Mouse (Mus musculus): ENCODE results near the gene Zswim3. TPM values are rescaled to one million over a fixed set of nuclear protein-coding genes. Genes with fewer than 3 reads are reported as not detected.

The Zswim3 gene
- 1 to 10 TPM; 8.2 to 8.6 TPM for total RNA-seq (2021)

DNA sequence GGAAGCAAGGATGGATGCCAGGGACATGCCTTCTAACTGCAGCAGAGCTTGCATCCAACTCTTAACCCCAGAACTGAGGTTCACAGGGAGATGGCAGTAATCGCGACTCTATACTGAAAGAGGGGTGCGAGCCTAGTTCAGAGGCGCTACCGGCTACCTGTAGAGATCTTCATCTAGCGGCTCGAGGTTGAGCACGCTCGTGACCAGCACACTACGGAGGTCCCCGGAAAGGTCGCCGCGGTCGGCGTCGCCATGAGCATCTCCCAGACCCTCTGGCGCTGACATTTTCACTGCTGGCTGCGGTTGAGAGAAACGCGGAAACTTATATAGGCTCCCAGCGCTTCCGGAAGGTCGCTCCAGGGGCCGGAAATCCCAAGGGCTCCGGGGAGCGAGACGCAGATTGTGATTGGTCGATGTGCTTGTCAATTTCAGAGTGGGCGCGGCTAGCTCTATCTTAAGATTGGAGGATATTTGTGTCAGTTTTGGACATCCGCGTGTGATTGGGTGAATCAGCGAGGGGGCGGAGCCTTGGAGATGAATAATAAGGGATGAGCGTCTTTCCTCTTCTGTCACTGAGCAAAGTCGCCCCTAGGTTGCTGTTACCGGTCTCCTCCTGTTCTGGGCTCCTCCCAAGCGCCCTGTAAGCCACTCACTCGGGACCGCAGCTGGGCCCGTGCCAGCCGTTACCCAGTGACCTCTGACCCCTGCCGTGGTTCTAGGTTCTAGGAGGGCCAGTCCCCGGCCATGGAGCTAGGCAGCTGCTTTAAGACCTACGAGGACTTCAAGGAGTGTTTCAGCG is at the start of gene Zswim3, which contains the start of gene Acot8:
Gene Zswim3 (plus strand): TSS at position 566 of the 799 bp plus-strand sequence.
Gene Acot8 (minus strand): TSS at position 350 of the 799 bp plus-strand sequence.
- DNase-seq: peak; percentile 97 to 99

DNA sequence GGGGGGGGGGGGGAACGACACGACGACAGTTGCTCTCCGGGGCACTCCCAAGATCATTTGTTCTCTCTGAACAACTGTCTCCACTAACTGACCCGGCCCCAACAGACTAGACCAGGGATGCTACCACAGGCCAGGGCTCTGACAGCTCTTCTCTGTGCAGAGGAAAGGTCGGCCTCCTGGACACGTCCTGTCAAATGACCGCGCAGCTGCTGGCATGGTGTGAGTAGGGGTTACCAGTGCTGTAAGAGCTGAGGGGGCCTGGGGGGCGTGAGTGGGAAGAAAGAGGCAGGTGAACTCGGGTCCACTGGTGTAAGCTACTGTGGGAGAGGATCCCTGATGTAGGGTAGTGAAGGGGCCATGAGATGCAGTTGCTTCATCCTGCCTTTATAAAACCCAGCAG is 47.1 kb upstream of the Zswim3 start:
- no peak for DNase-seq

DNA sequence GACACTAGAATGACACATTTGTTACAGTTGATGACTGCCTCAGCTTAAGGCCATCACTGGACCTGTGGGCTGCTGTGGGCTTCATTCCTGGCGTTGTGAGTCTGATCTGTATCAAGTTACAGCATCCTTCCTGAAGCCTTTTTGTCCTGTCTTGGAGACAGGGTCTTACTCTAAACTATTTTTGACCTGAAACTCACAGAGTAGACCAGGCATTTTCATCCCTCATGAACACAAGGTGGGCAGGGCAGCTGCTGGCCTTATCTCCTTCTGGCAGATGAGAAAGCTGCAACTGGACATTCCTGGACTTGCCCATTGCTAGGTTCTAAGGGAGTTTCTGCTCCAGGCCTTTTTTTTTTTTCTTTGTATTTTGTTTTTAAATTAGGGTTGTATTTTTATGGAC is 46.2 kb upstream of the Zswim3 start:
- no peak for DNase-seq

DNA sequence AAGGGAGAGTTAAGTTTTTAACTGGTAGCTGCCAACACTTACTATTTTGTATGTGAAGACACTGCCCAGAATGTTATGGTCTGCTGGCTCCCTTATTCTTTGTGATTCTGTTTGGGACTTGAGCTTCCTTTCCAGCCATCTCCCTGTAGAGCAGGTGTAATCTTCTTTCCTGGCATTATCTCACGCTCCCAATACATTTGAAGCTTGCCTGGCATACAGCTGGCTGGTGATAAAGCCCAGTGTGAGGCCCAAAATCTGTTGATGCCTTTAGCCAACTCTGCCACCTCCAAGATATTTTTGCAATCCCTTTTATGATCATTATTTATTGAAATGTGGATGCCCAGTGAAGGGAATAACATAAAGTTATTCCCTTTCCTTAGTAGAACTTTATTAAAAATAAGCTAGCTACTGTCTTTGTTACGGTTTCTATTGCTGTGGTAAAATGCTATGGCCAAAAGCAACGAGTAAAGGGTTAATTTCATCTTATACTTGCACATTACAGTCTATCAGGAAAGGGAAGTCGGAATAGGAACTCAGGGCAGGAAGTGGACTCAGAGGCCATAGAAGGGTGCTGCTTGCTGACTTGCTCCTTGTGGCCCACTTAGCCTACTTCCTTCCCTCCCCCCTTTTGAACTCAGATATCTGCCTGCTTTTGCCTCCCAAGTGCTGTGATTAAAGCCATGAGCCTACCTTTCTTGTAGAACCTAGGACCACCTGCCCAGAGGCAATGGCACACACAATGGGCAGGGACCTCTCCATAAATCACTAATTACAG is 44.7 kb upstream of the Zswim3 start:
- DNase-seq: no peak

DNA sequence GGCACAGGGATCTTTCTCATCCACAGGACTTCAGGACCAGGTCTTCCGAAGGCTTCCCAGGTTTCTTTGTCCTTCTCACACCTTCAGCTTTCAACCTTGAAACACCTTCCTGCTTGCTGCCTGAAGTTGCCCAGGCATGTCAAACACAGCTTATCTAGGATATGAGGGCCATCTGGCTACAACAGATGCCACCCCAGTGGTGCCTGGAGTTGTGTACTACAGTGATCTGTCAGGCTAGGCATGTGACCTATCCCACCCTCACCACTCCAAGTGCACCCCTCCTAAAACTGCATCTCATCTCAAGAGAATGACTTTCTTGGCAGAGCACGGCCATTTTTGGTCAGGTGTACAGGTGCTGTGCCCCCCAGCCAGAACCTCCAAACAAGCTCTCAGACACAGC is 43.4 kb upstream of the Zswim3 start:
- no peak for DNase-seq

DNA sequence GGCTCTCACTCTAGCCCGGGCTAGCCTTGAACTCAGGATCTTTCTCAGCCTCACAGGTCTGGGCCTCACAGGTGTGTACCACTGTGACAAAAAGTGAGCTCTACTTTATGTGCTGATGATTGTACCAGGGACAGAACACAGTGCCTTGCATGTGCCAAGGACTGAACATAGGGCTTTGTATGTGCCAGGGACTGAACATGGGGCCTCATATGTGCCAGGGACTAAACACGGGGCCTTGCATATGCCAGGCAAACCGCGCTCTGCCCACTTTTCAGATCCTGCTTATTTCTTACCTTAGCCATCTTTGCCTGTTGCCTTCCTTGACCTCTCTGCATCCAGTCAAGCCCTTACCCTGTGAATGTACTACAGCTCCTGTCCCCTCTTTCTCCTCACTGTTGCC is 42.9 kb upstream of the Zswim3 start:
- DNase-seq: no peak

DNA sequence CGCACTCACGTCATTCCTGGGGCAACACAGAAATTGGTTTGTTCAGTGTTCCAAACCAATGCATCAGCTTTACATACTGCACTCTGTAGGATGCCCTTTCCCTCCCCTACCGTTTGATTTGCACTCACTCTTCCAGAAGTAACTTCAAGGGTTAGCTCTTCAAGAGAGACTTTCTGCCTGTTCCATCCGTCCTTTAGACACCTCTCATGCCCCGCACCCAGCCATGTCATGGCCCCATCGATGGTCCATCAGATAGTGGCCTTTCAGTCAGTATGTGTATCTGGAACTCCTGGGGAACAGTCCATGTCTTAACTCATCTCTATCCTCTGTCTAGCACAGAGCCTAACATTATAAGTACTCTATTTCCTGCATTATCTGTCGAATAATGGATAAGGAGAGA is 42.3 kb upstream of the Zswim3 start:
- DNase-seq: no peak

DNA sequence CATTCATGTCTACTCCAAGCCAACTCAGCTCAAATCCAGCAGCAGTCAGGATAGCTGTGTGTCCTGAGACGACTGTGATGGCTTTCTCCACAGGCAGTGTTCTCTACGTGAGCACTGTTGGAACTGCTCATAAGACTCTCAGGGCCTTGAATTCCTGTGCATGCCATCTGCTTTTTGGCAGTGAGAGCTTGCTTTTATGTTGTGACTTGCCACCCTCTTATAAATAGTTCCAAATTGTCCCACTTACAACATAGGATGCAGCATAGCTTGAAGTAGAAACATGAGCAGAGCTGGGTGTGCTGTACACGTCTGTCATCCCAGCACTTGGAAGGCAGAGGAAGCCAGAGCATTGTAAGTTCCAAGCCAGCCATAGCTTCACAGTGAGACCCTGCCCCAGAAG is 39.1 kb upstream of the Zswim3 start:
- no peak for DNase-seq

DNA sequence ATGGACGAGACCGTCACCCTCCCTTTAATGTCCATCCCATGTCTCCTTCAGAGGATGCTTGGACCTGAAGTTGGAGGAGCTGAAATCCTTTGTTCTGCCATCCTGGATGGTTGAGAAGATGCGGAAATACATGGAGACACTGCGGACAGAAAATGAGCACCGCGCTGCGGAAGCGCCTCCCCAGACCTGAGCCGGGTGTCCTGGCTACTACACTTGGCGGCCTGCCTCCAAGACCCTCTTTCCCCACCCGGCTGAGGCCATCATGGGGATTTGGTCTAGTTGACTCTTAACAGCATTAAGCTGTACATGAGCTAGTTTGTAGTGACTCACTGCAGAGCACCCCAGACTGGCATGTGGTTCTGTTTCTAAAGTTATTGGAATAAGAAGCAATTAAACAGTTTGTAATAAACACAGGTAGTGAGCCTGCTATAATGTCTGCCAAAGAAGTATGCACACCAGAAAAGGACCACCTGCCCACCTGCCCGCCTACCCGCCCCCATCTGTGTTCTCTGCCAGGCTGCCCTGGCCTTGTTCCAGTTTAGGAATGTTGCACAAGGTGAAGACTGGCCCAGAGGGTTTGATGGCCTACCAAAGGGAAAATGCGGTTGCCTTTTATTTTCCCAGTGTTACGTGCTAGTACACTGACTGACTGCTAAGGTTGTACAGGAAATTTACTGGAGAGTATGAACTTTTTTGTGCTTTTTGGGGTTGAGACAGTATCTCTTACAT is 36.9 kb upstream of the Zswim3 start:
- DNase-seq: no peak

DNA sequence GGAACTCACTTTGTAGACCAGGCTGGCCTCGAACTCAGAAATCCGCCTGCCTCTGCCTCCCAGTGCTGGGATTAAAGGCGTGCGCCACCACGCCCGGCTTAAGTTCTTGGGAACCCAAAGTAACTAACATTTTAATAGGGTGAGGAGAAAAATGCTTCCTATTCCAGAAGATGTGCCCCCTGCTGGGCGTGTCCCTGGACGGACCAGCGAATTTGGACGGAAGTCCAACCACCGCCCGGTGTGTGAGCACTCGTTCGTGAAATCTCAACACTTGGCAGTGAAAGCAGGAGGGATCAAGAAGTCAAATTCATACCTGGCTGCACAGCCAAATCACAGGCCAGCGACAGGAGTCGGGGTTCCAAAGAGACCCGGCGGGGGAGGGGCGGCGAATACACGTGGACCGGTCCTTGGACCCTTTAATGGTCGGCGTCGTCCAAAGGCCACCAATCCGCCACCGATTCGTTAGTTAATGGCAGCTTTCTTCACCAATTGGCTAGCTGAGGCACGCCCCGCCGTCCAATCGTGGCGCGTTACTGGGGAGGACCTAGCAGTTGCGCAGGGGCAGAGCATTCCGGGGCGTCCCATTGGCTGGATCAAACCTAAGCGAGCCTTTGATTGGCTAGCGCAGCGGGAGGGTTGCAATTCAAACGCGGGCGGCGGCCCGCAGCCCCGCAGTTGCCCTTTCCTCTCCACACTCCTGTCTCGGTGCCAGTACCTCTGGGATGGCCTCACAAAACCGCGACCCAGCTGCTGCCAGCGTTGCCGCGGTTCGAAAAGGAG is 35.5 kb upstream of the Zswim3 start, which contains the start of gene Ube2c:
Gene Ube2c (plus strand): TSS at position 641 of the 780 bp plus-strand sequence.
- DNase-seq: peak; percentile 96 to 98

DNA sequence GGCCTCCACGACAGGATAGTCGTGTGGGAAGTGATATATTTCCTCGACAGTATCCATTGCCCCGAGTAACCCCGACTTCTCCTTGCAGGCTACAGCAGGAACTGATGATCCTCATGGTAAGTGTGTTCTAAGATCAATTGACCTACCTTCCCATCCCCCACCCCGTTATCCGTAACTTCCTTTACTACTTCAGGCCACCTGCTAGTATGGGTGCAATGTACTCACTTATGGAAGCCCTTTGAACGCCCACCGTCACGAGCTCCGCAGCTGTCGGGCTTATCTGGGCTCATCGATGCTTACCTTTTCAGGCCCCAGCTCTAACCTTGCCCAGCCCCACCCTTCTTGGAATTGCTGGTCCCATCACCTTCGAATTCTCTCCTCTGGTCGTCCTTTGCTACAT is 34.6 kb upstream of the Zswim3 start:
- DNase-seq: no peak

DNA sequence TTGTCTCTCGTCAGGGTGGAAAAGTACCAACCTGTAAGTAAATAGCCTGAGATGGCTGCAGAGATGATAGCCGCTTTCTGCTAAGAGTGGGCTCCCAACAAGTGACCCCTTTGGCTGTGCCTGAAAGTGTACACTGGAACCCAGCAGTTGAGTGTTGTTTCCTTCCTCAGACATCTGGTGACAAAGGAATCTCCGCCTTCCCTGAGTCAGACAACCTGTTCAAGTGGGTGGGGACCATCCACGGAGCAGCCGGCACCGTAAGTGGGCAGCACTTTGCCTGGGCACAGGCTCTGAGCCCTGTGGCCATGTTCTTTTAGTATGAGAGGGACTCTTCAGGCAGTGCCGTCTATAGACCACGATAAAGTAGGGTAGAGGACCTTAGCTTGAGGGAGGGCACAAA is 33.8 kb upstream of the Zswim3 start:
- DNase-seq: no peak

DNA sequence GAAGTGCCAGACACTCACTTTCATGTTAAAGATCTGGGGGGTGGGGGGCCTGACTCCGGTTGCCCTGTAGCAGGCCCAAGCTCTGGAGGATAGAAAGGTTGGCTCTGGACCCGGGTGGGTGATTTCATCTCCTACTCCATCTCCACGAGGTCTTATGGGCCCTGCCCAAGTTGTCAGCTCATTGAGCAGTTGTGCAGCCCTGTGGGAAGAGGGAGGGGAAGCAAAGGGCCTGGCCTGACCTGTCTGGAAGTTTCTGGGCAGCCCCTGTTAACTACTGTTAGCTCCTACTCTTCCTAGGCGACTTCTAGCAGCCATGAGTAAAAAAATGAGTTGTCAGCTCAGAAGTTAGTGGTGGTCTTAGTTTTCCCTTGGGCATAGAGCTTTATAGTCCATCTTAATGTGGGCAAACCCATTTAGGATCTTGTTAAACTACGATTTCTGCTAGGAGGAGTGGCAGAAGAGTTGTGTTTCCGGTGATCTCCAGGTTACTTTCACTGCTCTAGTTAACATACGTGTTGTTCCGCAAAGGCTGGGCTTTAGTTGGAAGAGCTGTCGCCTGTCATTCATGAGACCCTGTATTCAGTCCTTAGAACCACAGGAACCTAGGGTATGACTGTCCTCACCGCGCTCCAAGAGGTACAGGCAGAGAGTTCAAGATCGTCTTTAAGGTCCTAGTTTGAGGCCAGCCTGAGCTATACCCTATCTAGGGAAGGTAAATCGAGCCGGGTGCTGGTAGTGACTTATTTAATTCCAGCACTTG is 31.5 kb upstream of the Zswim3 start:
- no peak for DNase-seq

DNA sequence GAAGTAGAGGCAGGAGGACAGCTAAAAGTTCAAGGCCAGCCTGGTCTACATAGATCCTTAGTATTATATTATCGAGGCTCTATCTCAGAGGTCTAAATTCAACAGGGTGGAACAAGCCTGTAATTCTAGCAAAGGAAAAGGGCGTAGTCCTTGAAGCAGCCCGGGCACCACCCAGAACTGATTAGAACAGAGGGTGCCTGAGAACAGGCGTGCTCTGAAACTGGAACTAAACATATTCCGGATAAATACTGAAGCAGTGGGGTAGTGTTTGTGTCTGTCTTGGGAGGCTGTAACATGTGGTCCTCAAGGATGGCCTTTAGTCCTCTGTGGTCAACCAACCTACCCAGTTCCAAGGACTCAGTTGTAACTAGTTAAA is 30.9 kb upstream of the Zswim3 start:
- no peak for DNase-seq

DNA sequence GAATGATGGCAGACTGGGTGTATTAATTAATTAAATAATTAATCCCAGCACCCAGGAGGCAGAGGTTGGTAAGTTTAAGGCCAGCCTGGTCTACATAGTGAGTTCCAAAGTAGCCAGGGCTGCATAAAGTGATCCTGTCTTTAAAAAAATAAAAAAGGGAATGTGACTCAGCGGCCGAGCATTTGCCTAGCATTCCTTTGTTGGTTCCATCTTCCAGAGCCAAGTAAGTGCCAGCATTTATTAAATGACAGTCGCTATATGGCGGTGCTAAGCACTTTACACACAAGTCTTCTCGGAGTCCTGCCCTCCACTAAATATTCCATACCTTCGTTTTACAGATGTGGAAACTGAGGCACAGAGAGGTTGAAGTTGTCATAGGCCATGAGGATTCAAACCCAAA is 28.8 kb upstream of the Zswim3 start:
- no peak for DNase-seq

DNA sequence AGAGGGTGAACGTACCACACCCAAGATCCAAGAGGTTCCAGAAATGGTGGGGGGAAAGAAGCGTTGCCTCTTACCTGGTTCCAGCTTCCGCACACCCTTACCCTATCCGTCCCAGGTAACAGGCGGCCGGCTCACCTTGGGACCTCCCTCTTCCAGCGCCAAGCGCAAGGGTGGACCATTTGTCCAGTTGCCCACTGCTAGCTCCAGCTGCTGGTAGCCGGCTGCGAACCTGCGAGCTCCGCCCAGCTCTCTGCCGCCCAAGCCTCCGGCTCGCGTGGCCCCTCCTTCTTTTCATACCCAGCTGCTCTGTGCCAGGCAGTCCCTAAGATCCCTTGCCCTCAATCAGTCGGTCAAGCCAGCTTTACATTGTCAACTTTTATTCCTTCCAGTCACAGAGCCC is 28.1 kb upstream of the Zswim3 start:
- no peak for DNase-seq

DNA sequence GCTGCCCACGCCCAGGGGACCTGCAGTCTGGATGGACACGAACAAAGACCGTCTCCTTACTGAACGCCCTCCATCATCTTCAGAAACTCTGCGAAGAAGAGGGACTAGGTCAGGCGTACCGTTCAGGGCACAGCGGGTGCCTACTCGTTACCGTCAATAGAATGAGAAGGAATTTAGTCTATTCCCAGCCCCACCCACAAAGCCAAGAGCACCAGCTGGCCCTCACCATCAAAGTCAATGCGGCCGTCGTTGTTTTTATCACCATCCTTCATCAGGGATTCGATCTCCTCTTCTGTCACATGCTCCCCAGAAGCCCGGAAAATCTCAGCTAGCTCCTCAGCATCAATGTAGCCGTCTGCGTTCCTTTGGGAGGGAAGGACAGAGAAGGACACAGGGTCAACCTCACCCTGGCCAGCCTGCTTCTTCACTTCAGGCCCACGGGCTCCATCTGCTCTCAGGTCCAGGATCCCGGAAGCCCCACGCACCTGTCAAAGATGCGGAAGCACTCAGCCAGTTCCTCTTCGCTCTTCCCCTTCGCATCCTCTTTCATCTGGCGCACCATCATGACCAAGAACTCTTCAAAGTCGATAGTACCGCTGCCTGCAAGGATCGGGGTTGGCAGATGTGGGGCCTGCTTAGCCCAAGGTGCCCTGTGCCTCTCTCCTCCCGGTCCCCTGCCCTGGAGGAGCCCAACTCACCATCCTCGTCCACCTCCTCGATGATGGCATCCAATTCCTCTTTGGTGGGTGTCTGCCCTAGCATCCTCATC is 27.5 kb upstream of the Zswim3 start:
- no peak for DNase-seq

DNA sequence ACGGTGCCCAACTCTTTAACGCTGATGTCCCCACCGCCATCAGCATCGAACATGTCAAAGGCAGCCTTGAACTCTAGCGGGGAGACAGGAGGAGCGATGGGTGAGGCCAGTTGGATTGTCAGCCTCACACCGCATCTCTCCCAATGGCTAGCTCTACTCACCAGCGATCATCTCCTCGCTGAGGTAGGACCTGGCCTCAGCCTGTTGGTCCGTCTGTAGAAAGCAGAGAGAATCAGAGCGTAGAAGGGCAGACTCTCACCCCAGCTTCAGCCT is 26.9 kb upstream of the Zswim3 start:
- DNase-seq: no peak

DNA sequence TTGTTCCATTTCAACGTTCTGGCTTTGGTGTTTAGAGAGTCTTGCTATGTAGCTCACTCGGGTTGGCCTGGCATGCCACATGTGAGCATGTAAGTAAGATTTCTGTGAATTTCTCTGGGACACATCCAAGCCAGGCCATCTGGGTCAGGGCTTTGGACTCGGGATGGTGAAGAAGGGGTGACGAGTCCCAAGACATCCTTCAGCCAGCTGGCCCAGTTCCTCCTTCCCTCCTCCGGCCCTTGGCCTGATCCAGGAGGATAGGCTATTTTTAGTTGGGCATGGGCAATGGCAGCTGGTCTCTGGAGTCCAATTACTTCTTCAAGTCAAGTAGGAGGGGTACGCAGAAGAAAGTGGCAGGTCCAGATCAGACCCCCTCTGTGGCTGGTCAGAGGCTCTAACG is 26.1 kb upstream of the Zswim3 start:
- DNase-seq: no peak

DNA sequence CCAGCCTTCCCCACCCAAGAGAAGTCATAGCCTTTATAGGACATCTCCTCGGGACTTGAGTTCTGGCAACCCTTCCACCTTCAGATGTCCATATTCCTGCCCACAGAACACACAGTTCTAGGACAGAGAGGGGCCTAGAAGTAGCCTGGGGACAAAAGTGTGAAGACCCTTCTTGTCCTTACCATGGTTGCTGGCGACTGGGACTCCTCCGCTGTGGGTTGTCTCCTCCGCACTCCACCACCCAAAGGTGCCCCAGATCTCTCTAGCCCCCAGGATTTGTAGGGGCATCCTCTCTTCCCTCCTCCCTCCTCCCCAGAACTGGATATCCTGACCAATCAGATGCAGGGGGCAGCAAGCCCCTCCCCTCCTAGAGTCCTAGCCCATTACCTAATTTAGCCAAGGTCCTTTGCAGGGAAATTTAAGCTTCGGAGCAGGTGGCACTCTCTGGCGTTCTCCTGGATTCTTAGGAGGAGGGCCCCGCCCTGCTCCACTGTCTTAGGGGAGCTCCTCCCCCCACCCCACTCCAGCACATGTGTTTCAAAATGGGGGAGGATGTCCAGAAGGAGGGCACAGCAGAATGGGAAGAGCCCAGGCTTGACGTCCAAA is 25.3 kb upstream of the Zswim3 start, which contains the start of gene Tnnc2:
Gene Tnnc2 (minus strand): TSS at position 487 of the 606 bp plus-strand sequence.
- no peak for DNase-seq

Data from layer of hippocampus, postnatal 36 days (tissue).